Mouse (Mus musculus) heart, postnatal 0 days (tissue): ENCODE measurements around the gene Hist2h2aa1. TPM values are rescaled to one million over a fixed set of nuclear protein-coding genes. Genes with fewer than 3 reads are reported as not detected.

Experiments
- ATAC-seq: fragments of 200-750 bp; cut with Nextera tagmentation; 2 replicates; pipeline ENCODE4 v1.8.0; 2017; ENCODE audit warnings: low read depth, moderate number of reproducible peaks, moderate library complexity; ENCODE audit not compliant: insufficient read depth
- DNase-seq: peaks from one replicate; pipeline ENCODE4 v3.0.0-alpha.2; 2016; ENCODE audit warnings: low spot score
- H3K27ac ChIP-seq: fragments of 300-500 bp; sonication (generic); 2 replicates; pipeline ENCODE4 v1.5.1; 2014; ENCODE audit warnings: low read depth, mild to moderate bottlenecking
- H3K27me3 ChIP-seq: fragments of 300-500 bp; sonication (generic); 2 replicates; pipeline ENCODE4 v1.6.1; 2014; ENCODE audit warnings: low read length, mixed read lengths; ENCODE audit not compliant: control insufficient read depth, insufficient read depth
- H3K36me3 ChIP-seq: fragments of 300-500 bp; sonication (generic); replicated peaks from 2 replicates; pipeline ENCODE4 v1.6.1; 2014; ENCODE audit warnings: low read length, mixed read lengths; ENCODE audit not compliant: control insufficient read depth, insufficient read depth
- H3K4me1 ChIP-seq: fragments of 300-500 bp; sonication (generic); 2 replicates; pipeline ENCODE4 v1.6.1; 2014; ENCODE audit warnings: antibody characterized with exemption; ENCODE audit not compliant: control insufficient read depth, insufficient read depth
- H3K4me2 ChIP-seq: fragments of 300-500 bp; sonication (generic); 2 replicates; pipeline ENCODE4 v1.6.1; 2014; ENCODE audit warnings: low read depth, mild to moderate bottlenecking, low read length, moderate library complexity
- H3K4me3 ChIP-seq: fragments of 300-500 bp; sonication (generic); 2 replicates; pipeline ENCODE4 v1.5.1; 2014; ENCODE audit warnings: low read depth, low read length
- H3K9ac ChIP-seq: fragments of 300-500 bp; sonication (generic); replicated peaks from 2 replicates; pipeline ENCODE4 v1.6.1; 2014; ENCODE audit warnings: low read depth, low read length, mixed read lengths
- H3K9me3 ChIP-seq: fragments of 300-500 bp; sonication (generic); replicated peaks from 2 replicates; pipeline ENCODE4 v1.6.1; 2016; ENCODE audit warnings: low read length; ENCODE audit not compliant: control insufficient read depth
- CTCF ChIP-seq: IDR thresholded peaks from 2 replicates; pipeline ENCODE4 v1.5.1; 2016; ENCODE audit warnings: antibody characterized with exemption, control low read depth, low read depth
- EP300 ChIP-seq: IDR thresholded peaks from 2 replicates; pipeline ENCODE4 v1.6.1; 2016; ENCODE audit warnings: antibody characterized with exemption, low read depth
- WGBS: fragments of 180-500 bp; shearing (Covaris S2); extraction: QIAGEN DNeasy Blood & Tissue Kit; methylation state at CpG from one replicate; pipeline ENCODE4 v1.1.7; 2014; 5-methylcytosine and 5-hydroxymethylcytosine counted together
- polyA plus RNA-seq: library from polyadenylated mRNA; unstranded; fragments of >200 nt; fragmentation: Nextera tagmentation; extraction: Ambion mirVana; gene quantifications from 2 replicates; pipeline ENCODE4 v1.2.1, GENCODE M21; 2015
- total RNA-seq: library from RNA; depleted of rRNA; stranded (reverse); fragments of >200 nt; gene quantifications from 2 replicates; pipeline ENCODE4 v1.2.3, GENCODE M21; 2014; ENCODE audit warnings: low replicate concordance

Hist2h2aa1 gene
- total and polyA plus RNA-seq, 2 experiments from 2014 or later, result 22.0 to 1,660 TPM

DNA sequence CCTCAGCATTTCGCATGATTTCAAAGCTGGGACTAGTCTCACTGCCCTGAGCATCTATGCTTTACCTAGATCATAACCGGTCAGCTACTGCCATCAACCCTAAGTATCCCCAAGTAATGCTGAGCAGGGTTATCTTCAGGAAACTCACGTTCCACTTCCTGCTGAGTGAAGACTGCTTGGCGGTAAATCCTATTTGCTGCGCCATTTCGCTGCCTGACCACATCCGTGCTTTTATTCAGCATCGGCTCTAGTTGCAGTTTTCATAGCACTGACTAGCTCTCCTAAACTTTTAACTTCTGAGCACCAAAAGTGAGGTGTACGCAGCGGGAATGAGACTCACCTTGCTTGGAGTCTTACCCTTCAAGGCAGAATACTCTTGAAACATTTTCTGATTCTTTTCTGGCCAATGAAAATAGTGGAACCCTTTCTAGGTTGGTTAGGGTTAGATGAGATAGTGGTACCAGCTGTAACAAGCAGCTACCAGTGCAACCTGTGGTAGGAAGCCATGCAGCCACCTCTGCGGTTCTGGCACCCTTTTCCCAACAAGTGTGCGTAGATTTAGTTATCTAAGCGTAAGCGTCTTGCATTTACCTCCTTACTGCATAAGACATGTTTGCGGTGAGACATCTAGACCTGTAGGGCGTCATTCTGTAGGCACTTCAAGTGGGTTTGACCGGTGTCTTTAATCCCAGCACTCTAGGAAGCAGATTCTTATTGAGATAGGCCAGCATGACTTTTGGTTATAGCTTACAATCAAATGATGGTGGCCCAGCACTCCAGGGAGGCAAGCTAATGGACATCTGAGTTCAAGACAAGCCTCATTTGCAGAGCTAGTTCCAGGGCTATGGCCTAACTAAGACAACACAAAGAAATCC is 28.5 kb downstream of the Hist2h2aa1 start:
- Histone ChIP-seq H3K4me3 (no peak overlapping the region), H3K36me3 (no peaks in the 10 kb centered on the region), H3K9ac (no peak overlapping the region), H3K27ac (no peak overlapping the region), H3K9me3 (no peaks in the 10 kb centered on the region), H3K4me1 (no peaks in the 10 kb centered on the region), H3K4me2 (no peak overlapping the region), H3K27me3 (no peaks in the 10 kb centered on the region)
- DNase-seq (no peak), ATAC-seq (no peak)
- WGBS, result 77% methylated on average over 17 of the region's 17 CpGs
- TF ChIP-seq EP300 (no peak), CTCF (no peak)

DNA sequence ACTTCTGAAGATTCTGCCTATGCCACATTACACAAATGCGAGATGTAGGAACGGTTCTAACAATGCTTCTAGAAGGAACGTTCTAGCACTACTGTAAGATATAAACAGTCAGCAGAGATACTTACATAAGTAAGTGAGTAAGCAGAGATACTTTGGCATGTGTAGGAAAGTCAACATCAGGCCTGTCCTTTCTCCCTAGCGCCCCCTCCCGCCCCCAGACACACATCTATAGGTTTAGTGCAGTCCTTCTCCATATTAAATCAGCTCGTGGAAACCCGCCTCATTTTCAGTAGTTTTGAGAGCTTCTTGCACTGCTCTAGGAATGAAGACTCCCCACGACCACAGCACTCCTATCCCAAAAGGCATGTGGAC is 32.1 kb downstream of the Hist2h2aa1 start:
- peak; percentile 10; the same call in 1 of the 2 replicates for ATAC-seq
- Histone ChIP-seq H3K4me2 (peak overlapping the region; percentile 75), H3K4me1 (no peaks in the 10 kb centered on the region), H3K9ac (peak overlapping the region; percentile 39; the same call in 1 of the 2 replicates), H3K27ac (no peak overlapping the region), H3K9me3 (no peaks in the 10 kb centered on the region), H3K36me3 (no peaks in the 10 kb centered on the region), H3K27me3 (no peaks in the 10 kb centered on the region), H3K4me3 (peak overlapping the region; percentile 52)
- TF ChIP-seq EP300, result no peak
- TF ChIP-seq CTCF, result 0 out of 2 replicates have a peak, but pooled peaks have one; percentile 8
- WGBS, result 19% methylated on average over 8 of the region's 8 CpGs
- no peak for DNase-seq

GRCm38 (mm10) chr3:96277800-96278624 is 32.7 kb downstream of the Hist2h2aa1 start:
- ATAC-seq (peak; percentile 91), DNase-seq (peak; percentile 85)
- under 1% methylated on average over 49 of the region's 49 CpGs for WGBS
- Histone ChIP-seq H3K27me3 (0 out of 2 replicates have a peak, but pooled peaks cover under 1% of the 10 kb centered on the region), H3K9me3 (no peaks in the 10 kb centered on the region), H3K9ac (peak overlapping the region; percentile 39; the same call in 1 of the 2 replicates), H3K36me3 (no peaks in the 10 kb centered on the region), H3K27ac (peak overlapping the region; percentile 72; the same call in 1 of the 2 replicates), H3K4me1 (no peaks in the 10 kb centered on the region), H3K4me2 (peak overlapping the region; percentile 75), H3K4me3 (peak overlapping the region; percentile 52)
- TF ChIP-seq CTCF (peak; percentile 76), EP300 (no peak)

DNA sequence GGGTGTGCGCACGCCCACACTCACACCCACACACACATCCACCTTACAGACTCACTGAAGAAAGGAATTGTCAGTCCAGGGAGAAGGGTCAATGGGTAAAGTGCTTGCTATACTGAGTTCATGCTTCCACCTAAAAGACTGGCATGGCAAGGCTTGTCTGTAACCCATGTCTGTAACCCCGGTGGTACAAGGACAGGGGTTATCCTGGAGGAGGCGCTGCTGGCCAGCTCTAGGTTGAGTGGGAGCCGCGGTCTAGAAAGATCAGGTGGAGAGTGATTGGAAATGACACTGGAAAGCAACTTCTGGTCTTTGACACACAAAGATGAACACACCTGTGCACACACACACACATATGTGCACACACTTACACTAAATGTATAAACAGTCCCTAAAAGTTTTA is 35.4 kb downstream of the Hist2h2aa1 start:
- DNase-seq (no peak), ATAC-seq (no peak)
- Histone ChIP-seq H3K36me3 (no peaks in the 10 kb centered on the region), H3K27me3 (peaks cover 18% of the 10 kb centered on the region), H3K4me2 (no peak overlapping the region), H3K9me3 (no peaks in the 10 kb centered on the region), H3K4me1 (no peaks in the 10 kb centered on the region), H3K4me3 (no peak overlapping the region), H3K9ac (no peak overlapping the region), H3K27ac (no peak overlapping the region)
- no peak for TF ChIP-seq EP300
- no peak for TF ChIP-seq CTCF
- WGBS, result 62% methylated on average over 6 of the region's 6 CpGs

GRCm38 (mm10) chr3:96284457-96284856 is 39.2 kb downstream of the Hist2h2aa1 start:
- Histone ChIP-seq H3K4me1 (no peaks in the 10 kb centered on the region), H3K4me3 (no peak overlapping the region), H3K9me3 (no peaks in the 10 kb centered on the region), H3K27ac (no peak overlapping the region), H3K27me3 (peaks cover 18% of the 10 kb centered on the region), H3K4me2 (peak overlapping the region; percentile 12; the same call in 1 of the 2 replicates), H3K36me3 (no peaks in the 10 kb centered on the region), H3K9ac (no peak overlapping the region)
- TF ChIP-seq EP300 (no peak), CTCF (peak; percentile 51)
- ATAC-seq (no peak), DNase-seq (peak; percentile 33)
- 11% methylated on average over 4 of the region's 4 CpGs for WGBS
